Mouse (Mus musculus): ENCODE measurements around the gene Lamc1. TPM values are rescaled to one million over a fixed set of nuclear protein-coding genes. Genes with fewer than 3 reads are reported as not detected.
"Not testable (repeated sequence)": the region's sequence is repeated elsewhere in the genome, so short reads cannot be mapped to it uniquely, and the experiment has no call there.

Gene Lamc1
- total RNA-seq (2014; fragmentation: Nextera tagmentation) (3.3 and 5.1 TPM in 2 replicates), total RNA-seq (2017) (2.7 and 5.2 TPM in 2 replicates)

DNA sequence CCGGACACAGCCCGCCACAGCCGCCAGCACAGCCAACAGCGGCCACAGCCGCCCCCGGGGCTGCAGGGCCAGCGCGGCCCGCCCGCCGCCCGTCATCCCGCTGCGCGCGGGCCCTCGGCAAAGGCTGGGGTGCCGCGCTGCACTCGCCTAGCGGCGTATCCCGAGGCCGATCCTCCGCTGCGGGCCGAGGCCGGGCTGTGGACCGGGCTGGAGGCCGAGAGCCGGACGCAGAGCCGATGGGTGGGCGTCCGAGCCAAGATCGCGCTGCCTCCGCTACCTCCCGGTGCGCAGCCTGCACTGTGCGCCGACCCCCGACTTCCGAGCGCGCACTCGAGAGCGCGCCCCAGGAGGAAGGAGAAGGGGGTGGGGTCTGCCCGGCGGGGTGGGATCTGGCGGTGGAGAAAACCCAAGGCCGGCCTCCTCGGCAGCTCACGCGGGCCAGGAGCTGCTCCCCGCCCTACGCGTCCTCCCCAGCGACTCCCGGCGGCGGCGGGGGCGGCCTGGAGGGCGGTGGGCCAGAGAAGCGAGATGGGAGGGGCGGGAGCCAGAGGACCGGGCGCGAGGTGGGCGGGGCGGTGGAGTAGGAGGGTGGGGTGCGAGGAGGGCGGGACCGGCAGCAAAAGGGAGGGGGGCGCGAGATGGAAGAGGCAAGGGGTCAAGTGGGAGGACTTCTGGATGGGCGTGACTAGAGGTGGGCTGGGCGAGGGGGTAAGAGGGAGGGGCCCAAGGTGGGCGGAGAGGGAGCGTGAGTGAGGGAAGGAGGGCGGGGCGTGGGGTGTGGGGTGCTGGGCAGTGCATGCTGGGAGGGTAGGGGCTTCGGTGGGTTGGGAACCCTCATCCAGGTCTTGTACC is at the start of gene Lamc1:
Gene Lamc1 (minus strand): TSS at position 343 of the 852 bp plus-strand sequence.
- peak; percentile 73 for ATAC-seq (replicated peaks; ENCODE audit: poor library complexity, severe bottlenecking)

DNA sequence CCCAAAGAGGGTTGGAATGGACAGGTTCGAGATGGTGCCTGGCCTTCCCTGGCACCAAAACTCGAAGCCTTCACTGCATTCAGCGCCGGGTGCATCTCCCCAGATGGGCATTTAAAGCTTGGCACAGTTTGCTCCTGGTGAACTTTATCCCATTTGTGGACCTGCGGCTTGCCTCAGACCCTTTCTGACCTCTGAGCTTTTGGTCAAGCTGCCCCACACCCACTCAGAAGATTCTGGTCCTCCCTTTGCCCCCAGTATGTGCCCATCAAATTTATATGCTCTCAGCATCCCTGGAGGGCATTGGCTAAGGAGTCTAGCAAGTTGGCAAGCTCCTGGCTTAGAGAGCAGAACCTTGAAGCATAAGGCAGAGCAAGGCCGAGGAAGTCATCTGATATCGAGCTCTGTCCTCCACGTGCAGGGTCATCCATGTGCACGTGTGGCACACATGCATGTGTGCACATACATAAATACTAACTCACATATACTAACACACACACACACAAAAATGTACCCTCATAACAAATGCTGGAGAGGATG is 48.2 kb upstream of the Lamc1 start:
- ATAC-seq (replicated peaks; ENCODE audit: poor library complexity, severe bottlenecking) = no peak

DNA sequence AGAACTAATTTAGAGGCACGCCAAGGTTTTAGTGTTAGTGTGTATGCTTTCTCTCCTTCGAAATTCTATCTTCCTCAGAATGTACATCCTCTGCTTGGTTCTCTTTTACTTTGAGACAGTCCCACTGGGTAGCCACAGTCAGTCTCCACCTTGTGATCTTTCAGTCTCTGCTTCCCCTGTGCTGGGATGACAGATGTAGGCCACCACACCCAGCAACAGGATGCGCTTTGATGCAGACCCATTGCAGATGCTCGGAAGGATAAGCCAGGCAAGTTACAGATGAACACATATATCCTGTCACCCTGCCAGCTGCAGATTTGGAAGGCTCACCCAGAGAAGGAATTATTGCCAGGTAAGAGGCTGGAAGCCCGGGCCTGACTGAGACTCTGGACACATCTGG is 47.2 kb upstream of the Lamc1 start:
- ATAC-seq (replicated peaks; ENCODE audit: poor library complexity, severe bottlenecking) = no peak

DNA sequence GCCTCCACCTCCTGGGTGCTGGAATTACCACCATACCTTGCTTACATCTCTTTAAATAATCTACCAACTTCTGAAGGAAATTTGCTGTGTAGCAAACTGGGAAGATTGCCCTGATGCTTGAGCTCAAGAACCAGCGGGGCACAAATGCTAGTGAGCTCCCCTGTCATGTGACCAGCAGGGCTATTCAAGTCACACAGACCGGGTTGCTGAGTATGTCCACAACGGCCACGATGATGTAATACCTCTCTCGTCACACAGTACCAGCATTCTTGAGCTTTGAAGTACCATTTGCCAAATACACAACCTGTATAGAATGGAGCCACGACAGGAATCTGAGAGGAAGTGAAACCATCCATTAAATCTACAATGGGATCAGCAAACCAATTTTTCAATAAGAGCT is 46.0 kb upstream of the Lamc1 start:
- peak; percentile 62 for ATAC-seq (replicated peaks; ENCODE audit: poor library complexity, severe bottlenecking)

DNA sequence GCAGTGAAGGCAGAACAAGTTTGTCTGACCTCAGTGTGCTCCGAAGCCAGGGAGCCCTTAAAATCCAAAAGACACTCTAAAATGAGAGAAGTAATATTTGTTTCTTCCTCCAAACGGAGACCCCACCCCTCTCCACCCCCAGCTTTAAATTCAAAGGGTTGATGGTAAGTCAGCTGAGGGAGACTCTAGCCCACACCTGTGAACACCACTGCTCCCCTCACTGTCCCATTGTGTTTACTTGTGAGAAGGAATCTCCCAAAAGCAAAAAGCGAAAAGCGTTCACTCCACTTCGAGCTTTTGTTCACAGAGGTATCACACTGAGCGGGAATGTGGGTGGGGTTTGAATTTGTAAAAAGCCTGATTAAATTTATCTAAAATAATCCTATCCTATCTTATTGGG is 43.9 kb upstream of the Lamc1 start:
- ATAC-seq (replicated peaks; ENCODE audit: poor library complexity, severe bottlenecking) = no peak

DNA sequence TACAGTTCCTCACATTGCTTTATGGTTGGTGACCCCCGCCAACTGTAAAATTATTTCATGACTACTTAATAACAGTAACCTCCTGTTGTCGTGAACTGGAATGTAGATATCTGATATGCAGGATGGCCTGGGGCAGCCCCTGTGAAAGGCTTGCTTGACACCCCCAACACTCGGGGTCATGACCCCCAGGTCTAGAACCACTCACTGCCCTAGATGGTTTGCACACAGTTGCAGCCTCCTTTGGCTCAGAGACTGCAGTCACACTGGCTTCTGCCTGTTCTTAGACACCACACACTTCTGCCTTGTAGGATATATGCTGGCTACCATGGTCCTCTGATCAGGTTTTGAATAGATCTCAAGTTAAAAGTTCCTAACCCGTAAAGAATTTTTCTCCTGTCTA is 41.5 kb upstream of the Lamc1 start:
- no peak for ATAC-seq (replicated peaks; ENCODE audit: poor library complexity, severe bottlenecking)

DNA sequence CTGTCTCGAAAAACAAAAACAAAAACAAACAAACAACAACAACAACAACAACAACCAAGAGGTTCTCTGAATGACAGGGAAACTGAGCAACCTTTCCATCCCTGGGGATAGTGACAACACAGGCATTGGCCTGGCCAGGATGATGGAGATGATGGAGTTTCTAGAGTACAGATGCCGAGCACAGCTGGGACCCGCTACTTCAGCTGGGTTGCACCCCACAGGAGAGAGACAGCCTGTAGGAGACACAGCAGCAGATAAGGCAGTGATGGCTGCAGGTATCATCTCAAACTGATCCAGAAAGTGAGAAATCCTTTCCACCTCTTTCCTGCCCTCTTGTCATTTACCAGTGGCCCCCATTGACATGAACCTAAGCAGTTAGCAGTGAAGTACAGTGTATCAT is 39.3 kb upstream of the Lamc1 start:
- no peak for ATAC-seq (replicated peaks; ENCODE audit: poor library complexity, severe bottlenecking)

DNA sequence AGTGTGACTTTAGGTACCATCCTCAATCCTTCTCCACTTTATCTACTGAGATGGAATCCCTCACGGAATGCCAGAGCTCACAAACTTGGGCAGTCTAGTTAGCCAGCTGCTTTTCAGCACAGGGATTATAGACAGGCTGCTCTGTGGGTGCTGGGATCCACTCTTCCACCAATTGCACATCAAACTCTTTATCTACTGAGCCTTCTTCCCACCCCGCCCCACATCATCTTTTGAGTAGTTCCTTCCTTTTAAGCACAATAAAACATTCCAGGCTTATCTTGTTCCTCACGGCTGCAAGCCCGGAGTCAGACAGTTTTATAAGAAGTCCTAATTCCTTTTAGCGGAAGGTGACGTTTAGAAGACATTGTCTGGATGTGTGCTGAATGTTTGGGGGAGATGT is 36.4 kb upstream of the Lamc1 start:
- no peak for ATAC-seq (replicated peaks; ENCODE audit: poor library complexity, severe bottlenecking)

DNA sequence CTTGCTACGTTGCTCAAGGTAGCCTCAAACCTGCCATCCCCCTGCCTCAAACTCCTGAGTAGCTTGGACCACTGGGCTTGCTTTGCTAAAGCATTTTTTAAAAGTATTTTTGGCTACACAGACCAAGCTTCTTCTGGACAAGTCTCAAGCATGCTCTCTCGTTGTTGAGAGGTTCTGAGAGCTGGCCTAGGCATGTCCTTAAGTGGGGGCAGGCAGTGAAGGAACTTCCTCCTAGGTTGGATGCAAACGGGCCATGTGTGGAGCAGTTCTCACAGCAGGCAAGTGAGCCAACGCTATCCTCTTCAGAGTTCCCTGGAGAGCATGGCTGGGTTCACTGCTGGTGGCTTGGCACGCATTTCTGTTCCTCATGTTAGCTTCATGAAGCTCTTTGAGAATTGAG is 34.5 kb upstream of the Lamc1 start:
- no peak for ATAC-seq (replicated peaks; ENCODE audit: poor library complexity, severe bottlenecking)

DNA sequence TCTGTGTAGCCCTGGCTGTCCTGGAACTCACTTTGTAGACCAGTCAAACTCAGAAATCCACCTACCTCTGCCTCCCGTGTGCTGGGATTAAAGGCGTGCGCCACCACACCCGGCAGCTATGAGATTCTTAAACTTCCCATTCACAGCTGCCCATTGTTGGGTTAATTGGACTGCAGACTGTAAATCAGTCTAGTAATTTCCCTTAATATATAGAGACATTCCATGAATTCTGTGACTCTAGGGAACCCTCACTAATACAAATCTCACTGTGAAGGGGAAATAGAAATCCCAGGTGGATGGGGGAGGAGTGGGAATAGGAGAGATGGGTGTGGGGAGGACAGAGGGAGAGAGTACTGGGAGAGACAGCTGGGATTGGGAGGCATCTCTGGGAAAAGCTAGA is 29.3 kb upstream of the Lamc1 start:
- ATAC-seq (replicated peaks; ENCODE audit: poor library complexity, severe bottlenecking) = no peak

DNA sequence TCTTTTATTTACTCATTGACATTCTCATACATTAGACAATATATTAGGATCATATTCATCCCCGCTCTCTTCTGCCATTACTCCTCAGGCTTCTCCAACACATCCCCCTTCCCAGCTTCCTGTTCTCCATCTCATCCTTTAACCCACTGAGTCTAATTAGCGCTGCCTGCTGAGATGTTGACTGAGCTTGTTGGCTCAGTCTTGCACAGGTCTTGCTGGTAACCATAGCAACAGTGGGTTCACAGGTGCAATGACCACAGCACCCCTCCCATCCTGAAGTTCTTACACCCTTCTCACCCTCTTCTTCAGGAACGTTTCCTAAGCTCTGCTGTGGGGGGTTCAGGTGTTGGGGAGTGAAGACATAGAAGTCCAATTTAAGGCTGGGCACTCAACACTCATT is 28.0 kb upstream of the Lamc1 start:
- no peak for ATAC-seq (replicated peaks; ENCODE audit: poor library complexity, severe bottlenecking)

DNA sequence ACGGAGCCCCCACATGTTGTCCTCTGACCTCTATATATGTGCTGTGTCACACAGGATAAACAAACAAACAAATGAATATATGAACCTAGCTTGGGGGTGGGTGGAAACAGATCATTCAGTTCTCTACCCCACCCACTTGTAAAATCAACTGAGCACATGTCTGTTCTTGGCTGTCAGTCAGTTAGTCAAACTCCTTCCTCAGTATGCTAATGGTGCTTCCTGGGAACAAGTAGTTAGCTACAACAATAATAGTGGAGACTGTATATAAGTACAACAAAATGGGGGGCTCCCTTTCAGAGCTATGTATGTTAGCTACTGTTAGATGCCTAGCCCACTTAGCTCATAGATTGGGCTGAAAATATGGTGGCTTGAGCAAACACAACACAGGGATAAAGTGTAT is 24.6 kb upstream of the Lamc1 start:
- ATAC-seq (replicated peaks; ENCODE audit: poor library complexity, severe bottlenecking) = no peak

DNA sequence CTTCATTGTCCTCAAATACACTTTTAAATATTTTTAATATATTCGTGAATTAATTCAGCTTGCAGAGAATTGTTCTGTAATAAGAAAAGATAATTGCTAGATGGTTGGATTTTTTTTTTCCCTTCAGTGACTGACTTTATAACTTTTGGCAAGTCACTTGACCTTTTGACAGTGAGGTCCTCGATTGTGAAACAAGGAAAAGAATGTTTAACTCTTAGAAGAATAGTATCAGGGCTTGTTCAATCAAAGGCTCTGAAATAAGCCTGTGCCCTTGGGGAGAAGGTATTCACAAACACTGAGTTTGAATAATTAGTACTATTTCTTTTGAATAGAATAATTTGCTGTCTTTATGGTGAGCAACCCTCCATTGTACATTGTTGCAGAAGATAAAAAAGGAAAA is 21.9 kb upstream of the Lamc1 start:
- ATAC-seq (replicated peaks; ENCODE audit: poor library complexity, severe bottlenecking) = no peak

DNA sequence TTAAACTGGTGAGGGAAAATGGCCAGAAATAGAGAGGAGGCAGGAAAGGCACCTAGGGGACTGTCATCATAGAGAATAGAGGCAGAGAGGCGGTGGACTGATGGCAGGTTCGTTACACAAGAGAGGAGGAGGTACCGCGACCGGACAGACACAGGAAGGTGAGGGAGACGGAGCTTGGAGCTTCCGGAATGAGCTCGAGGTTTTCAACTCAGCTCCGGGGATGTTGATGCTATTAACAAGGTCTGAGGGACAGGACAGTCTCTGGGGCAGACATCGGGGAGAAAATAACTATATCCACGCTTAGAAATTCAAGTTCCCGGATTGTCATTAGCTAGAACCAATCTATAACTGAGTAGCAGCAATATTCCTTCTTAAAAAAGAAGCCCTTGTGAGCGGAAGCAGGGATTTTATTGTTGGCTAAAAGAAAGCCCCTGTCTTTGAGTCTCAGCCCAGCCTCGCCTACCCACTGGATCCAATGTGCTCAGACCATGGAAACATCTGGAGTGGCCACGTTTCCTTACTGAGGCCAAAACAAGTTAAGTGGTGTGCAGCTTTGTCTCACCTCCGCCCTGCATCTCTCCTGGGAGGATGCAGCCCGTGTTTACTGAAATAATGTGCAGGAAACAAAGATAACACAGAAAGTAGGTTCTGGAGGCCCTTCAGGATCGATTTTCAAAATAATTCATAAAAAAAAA is 21.3 kb upstream of the Lamc1 start:
- ATAC-seq (replicated peaks; ENCODE audit: poor library complexity, severe bottlenecking) = no peak

DNA sequence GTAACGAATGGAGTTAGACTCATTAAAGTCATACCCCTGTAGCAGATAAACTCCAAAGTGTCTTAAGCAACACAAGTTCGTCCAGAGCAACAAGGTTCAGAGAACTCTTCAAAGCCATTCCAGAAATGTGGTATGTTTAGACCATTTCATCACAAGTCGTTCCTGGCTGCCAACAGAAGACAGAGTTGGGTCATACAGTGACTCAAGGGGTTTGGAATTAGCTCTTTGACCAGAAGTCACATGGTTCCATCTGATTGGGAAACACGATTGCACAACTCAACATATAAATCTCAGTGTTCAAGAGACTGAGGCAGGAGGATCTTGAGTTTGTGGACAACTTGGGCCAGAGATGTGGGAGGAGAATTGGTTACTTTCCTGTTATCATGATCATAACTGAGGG is 18.4 kb upstream of the Lamc1 start:
- peak; percentile 84 for ATAC-seq (replicated peaks; ENCODE audit: poor library complexity, severe bottlenecking)

DNA sequence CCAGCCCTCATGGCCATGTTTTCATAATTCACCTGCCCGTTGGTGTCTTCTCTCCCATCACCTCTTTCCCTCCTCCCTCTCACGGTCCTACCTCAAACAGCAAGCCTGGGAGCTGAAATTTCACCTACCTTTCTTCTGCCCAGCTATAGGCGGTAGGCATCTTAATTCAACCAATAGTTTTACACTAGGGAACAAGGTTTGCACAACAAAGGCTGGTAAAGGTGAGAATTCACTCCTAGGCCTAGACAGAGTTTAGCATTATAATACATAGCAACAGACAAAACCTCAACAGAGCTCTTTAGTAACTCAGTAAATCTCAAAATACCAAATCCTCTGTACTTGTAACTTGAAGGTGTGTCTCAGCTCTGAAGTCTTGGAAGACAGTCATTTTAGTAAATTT is 15.1 kb upstream of the Lamc1 start:
- no peak for ATAC-seq (replicated peaks; ENCODE audit: poor library complexity, severe bottlenecking)

DNA sequence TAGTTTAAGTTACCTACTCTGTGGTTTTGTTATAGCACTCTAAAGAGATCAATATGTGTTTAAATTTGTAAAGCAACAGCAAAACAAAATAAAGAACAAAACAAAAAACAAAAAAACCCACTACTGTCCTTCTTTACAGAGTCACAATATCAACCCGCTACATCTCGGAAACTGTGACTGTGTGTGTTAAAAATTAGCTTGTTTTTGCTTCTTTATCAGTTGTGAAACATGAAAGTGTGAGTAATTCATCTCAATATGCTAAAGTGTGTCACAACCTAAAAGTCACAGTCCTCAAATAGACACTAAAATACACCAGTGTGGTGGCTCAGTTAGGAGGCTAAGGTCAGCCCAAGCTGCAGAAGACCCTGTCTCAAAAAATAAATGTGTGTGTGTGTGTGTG is 14.5 kb upstream of the Lamc1 start:
- ATAC-seq (replicated peaks; ENCODE audit: poor library complexity, severe bottlenecking) = no peak

DNA sequence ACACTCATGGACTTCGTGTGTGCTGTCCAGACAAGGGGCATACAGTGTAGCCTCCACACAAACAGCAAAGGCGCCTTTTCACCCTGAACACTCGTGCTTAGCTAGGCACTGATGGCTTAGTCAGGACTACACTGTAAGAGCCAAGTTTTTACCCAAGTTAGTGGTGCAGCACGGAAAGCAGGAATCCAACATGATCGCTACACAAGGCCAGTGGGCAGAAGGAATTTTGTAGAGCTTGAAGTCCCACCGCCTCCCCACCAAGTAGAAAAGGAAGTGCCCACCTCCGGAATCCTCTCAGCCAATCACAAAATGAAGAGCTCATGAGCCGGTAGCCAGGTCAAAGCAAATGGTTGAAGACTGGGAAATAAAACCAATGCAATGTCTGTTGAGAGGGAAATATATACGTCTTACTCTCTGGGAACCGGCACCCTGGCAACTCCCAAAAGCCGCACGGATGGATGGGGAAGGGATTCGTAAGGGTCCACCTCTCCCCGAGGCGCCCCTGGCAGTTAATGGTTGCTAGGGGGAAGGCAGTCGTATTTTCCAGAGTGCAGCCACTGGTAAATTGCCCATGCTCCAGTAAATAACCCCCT is 13.2 kb upstream of the Lamc1 start:
- no peak for ATAC-seq (replicated peaks; ENCODE audit: poor library complexity, severe bottlenecking)

DNA sequence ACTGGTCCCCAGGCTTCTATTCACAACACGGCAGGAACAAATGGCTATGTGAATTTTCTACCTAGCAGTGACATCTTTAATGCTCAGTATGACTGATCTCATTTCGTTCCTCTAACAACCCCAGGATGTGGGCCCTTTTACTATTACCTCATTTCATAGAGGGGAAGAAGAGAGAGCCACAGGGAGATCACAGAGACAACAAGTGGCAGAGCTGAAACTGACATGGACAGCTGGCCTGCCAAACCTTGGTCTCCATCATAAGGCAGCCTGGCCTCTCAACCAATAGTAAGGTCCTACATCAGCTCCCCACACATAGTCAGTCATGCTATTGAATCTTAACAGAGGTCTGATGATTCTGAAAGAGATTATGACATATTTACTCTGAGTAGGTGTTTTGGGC is 12.4 kb upstream of the Lamc1 start:
- ATAC-seq (replicated peaks; ENCODE audit: poor library complexity, severe bottlenecking) = no peak

DNA sequence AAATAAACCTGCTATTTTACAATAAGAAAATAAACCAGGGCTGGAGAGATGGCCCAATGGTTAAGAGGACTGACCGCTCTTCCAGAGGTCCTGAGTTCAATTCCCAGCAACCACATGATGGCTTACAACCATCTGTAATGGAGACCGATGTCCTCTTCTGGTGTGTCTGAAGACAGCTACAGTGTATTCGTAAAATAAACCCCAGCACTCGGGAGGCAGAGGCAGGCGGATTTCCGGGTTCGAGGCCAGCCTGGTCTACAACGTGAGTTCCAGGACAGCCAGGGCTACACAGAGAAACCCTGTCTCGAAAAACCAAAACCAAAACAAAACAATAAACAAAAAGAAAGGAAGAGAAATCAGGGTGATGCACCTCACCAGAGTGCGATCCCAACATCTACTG is 2.9 kb upstream of the Lamc1 start:
- not testable (repeated sequence) for ATAC-seq (replicated peaks; ENCODE audit: poor library complexity, severe bottlenecking)
